Comparison of ENCODE assay signal across 9 mouse cellular contexts in the genomic region with DNA sequence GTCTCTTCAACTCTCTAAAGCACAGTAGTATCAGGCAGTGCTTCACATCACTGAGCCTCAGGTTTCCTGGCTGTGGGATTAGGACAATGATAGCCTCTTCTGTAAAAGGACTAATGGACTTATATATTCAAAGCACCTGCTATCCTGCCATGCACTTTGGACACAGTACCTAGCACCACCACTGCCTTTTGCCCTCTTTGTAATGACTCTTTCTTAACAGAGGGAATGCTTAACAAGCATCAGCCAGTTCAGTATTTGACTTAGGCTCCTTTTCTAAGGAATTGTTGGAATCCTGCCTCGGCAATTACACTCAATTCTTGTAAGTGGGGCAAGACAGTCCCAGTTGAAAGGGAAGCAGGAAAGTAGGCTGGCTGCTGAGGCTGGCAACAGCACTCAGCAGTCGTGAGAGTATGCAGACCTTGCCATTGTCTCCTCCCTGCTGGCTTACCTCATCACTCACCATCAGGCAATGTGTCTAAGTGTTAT.
DNase-seq lines count a peak whose midpoint lies in the region; ATAC-seq lines count a peak whose summit lies in the region.
"Had no signal": no experiment of that assay in that cellular context is flagged by ENCODE, and none has a peak within 500 bp of the region (broad histone marks: within the 10 kb centered on the region; RNA-seq: fewer than 3 reads in every experiment).

No protein-coding gene starts in this region.

- no peak overlapping the region for H3K4me3 ChIP-seq in heart, embryonic 16.5 days (ENCODE audit: low read length)
- H3K4me3 ChIP-seq in hindbrain, embryonic 15.5 days = no peak overlapping the region
- H3K4me3 ChIP-seq in midbrain, embryonic 14.5 days (replicated peaks; ENCODE audit: low read depth, low read length) = no peak overlapping the region

- DNase-seq in heart, postnatal 36 days = no peak
- DNase-seq in cerebellum, postnatal 14 days = peak; percentile 12 to 31
- peak; percentile 30 for DNase-seq in midbrain, embryonic 14.5 days
- DNase-seq in layer of hippocampus, postnatal 10 days (ENCODE audit: low spot score in 2 of 2) = no peak
- DNase-seq in frontal cortex, postnatal 14 days (ENCODE audit: low spot score in 2 of 2) = no peak
- DNase-seq in ovary, adult 18-20 months (ENCODE audit: low spot score) = no peak
- DNase-seq: layer of hippocampus, postnatal 36 days had no signal

- no peaks in the 10 kb centered on the region for H3K36me3 ChIP-seq in heart, embryonic 16.5 days (ENCODE audit: control insufficient read depth, insufficient read depth)
- no peaks in the 10 kb centered on the region for H3K36me3 ChIP-seq in hindbrain, embryonic 15.5 days
- H3K36me3 ChIP-seq in midbrain, embryonic 14.5 days (ENCODE audit: control insufficient read depth, insufficient read depth, low read length) = no peaks in the 10 kb centered on the region

- H3K4me2 ChIP-seq in heart, embryonic 16.5 days (ENCODE audit: low read depth, low read length) = peak overlapping the region; percentile 12; the same call in 1 of the 2 replicates
- H3K4me2 ChIP-seq in hindbrain, embryonic 15.5 days = no peak overlapping the region
- no peak overlapping the region for H3K4me2 ChIP-seq in midbrain, embryonic 14.5 days (ENCODE audit: low read length)

- no peaks in the 10 kb centered on the region for H3K27me3 ChIP-seq in heart, embryonic 16.5 days (ENCODE audit: control insufficient read depth, insufficient read depth, low read length)
- H3K27me3 ChIP-seq in hindbrain, embryonic 15.5 days = no peaks in the 10 kb centered on the region
- H3K27me3 ChIP-seq in midbrain, embryonic 14.5 days (ENCODE audit: control insufficient read depth, insufficient read depth, low read length) = no peaks in the 10 kb centered on the region

- 9% methylated on average over 2 of the region's 2 CpGs for WGBS in heart, embryonic 16.5 days
- WGBS in hindbrain, embryonic 15.5 days = 7% methylated on average over 2 of the region's 2 CpGs
- 24% methylated on average over 2 of the region's 2 CpGs for WGBS in midbrain, embryonic 14.5 days

- peak overlapping the region; percentile 60; the same call in 1 of the 2 replicates for H3K27ac ChIP-seq in heart, embryonic 16.5 days (ENCODE audit: low read length)
- no peak overlapping the region; the same call in 1 of the 2 replicates for H3K27ac ChIP-seq in hindbrain, embryonic 15.5 days (replicated peaks)
- H3K27ac ChIP-seq in midbrain, embryonic 14.5 days (replicated peaks; ENCODE audit: low read depth, low read length) = no peak overlapping the region

- peaks cover 15% of the 10 kb centered on the region for H3K4me1 ChIP-seq in heart, embryonic 16.5 days (ENCODE audit: control insufficient read depth, insufficient read depth, low read length)
- H3K4me1 ChIP-seq in hindbrain, embryonic 15.5 days (replicated peaks) = peaks cover 14% of the 10 kb centered on the region
- H3K4me1 ChIP-seq in midbrain, embryonic 14.5 days (ENCODE audit: control insufficient read depth, insufficient read depth, low read length) = peaks cover 8% of the 10 kb centered on the region; the same call in 1 of the 2 replicates

- 0 out of 2 replicates have a peak, but pooled peaks have one; percentile 30 for ATAC-seq in heart, embryonic 16.5 days (replicated peaks; ENCODE audit: extremely low read depth, insufficient read depth, low FRiP score)
- ATAC-seq in hindbrain, embryonic 15.5 days (ENCODE audit: low FRiP score, low read depth) = peak; percentile 76
- no peak for ATAC-seq in midbrain, embryonic 14.5 days (ENCODE audit: low FRiP score, low TSS enrichment)

- H3K9ac ChIP-seq in heart, embryonic 16.5 days (ENCODE audit: low read length) = no peak overlapping the region
- H3K9ac ChIP-seq in hindbrain, embryonic 15.5 days = no peak overlapping the region
- no peak overlapping the region for H3K9ac ChIP-seq in midbrain, embryonic 14.5 days (replicated peaks; ENCODE audit: low read length)

- intact Hi-C loops in heart, postnatal 36 days (cut with DNase I) = no loop called here

- H3K9me3 ChIP-seq in heart, embryonic 16.5 days (replicated peaks; ENCODE audit: control insufficient read depth, low read length) = no peaks in the 10 kb centered on the region
- H3K9me3 ChIP-seq in hindbrain, embryonic 15.5 days = no peaks in the 10 kb centered on the region
- no peaks in the 10 kb centered on the region for H3K9me3 ChIP-seq in midbrain, embryonic 14.5 days (ENCODE audit: control insufficient read depth, low read length)

Comparison
In these comparisons a context has a peak if more than half of its experiments do, and no peak if none do; other contexts are left out.
1. DNase-seq: peak in cerebellum, postnatal 14 days (2 of 2) and midbrain, embryonic 14.5 days (single experiment); none in heart, postnatal 36 days (0 of 2), layer of hippocampus, postnatal 10 days (0 of 2), frontal cortex, postnatal 14 days (0 of 2) and ovary, adult 18-20 months (single experiment).